Mouse (Mus musculus) stomach, embryonic 15.5 days (tissue): ENCODE results near the gene Rnf157. TPM values are rescaled to one million over a fixed set of nuclear protein-coding genes. Genes with fewer than 3 reads are reported as not detected.
"Not testable (repeated sequence)": the region's sequence is repeated elsewhere in the genome, so short reads cannot be mapped to it uniquely, and the experiment has no call there.

ENCODE experiments used
- ATAC-seq: fragments of 200-750 bp; cut with Nextera tagmentation; 2 replicates; pipeline ENCODE4 v1.8.0; 2017; ENCODE audit warnings: low read depth, moderate number of reproducible peaks, moderate TSS enrichment; ENCODE audit not compliant: insufficient read depth, low FRiP score
- H3K27ac ChIP-seq: fragments of 300-500 bp; sonication (generic); 2 replicates; pipeline ENCODE4 v1.5.1; 2015; ENCODE audit warnings: mild to moderate bottlenecking, inconsistent platforms
- H3K27me3 ChIP-seq: fragments of 300-500 bp; sonication (generic); replicated peaks from 2 replicates; pipeline ENCODE4 v1.6.1; 2015; ENCODE audit warnings: inconsistent platforms
- H3K36me3 ChIP-seq: fragments of 300-500 bp; sonication (generic); 2 replicates; pipeline ENCODE4 v1.6.1; 2015; ENCODE audit warnings: inconsistent platforms
- H3K4me1 ChIP-seq: fragments of 300-500 bp; sonication (generic); 2 replicates; pipeline ENCODE4 v1.6.1; 2015; ENCODE audit warnings: inconsistent platforms
- H3K4me2 ChIP-seq: fragments of 300-500 bp; sonication (generic); 2 replicates; pipeline ENCODE4 v1.6.1; 2015; ENCODE audit warnings: mild to moderate bottlenecking, inconsistent platforms
- H3K4me3 ChIP-seq: fragments of 300-500 bp; sonication (generic); replicated peaks from 2 replicates; pipeline ENCODE4 v1.5.1; 2015; ENCODE audit warnings: inconsistent platforms
- H3K9ac ChIP-seq: fragments of 300-500 bp; sonication (generic); 2 replicates; pipeline ENCODE4 v1.6.1; 2015; ENCODE audit warnings: inconsistent platforms
- H3K9me3 ChIP-seq: fragments of 300-500 bp; sonication (generic); 2 replicates; pipeline ENCODE4 v1.6.1; 2016; ENCODE audit warnings: inconsistent platforms
- WGBS: fragments of 180-500 bp; shearing (Covaris S2); methylation state at CpG from one replicate; pipeline ENCODE4 v1.1.7; 2015; 5-methylcytosine and 5-hydroxymethylcytosine counted together
- polyA plus RNA-seq: library from polyadenylated mRNA; unstranded; fragments of >200 nt; fragmentation: Nextera tagmentation; extraction: Ambion mirVana; gene quantifications from 2 replicates; pipeline ENCODE4 v1.2.1, GENCODE M21; 2015

Rnf157 gene
- polyA plus RNA-seq, 1 experiment from 2014 or later: 14.5 TPM

- no peak overlapping the region for H3K4me3 ChIP-seq
- H3K27ac ChIP-seq: no peak overlapping the region
- H3K4me1 ChIP-seq: peaks cover 6% of the 10 kb centered on the region; the same call in 1 of the 2 replicates
- no peak for ATAC-seq
- no peak overlapping the region for H3K4me2 ChIP-seq
- H3K9me3 ChIP-seq: no peaks in the 10 kb centered on the region
- H3K9ac ChIP-seq: no peak overlapping the region
- H3K36me3 ChIP-seq: no peaks in the 10 kb centered on the region
- no peaks in the 10 kb centered on the region for H3K27me3 ChIP-seq
- WGBS: 88% methylated on average over 14 of the region's 14 CpGs
Measured at GRCm38 (mm10) chr11:116369051-116369450, 43.8 kb downstream of the Rnf157 start.

- H3K4me3 ChIP-seq: no peak overlapping the region
- no peak for ATAC-seq
- H3K27ac ChIP-seq: no peak overlapping the region
- no peaks in the 10 kb centered on the region for H3K27me3 ChIP-seq
- H3K9me3 ChIP-seq: no peaks in the 10 kb centered on the region
- H3K4me1 ChIP-seq: peaks cover 6% of the 10 kb centered on the region; the same call in 1 of the 2 replicates
- 21% methylated on average over 9 of the region's 9 CpGs for WGBS
- no peaks in the 10 kb centered on the region for H3K36me3 ChIP-seq
- no peak overlapping the region for H3K4me2 ChIP-seq
- no peak overlapping the region for H3K9ac ChIP-seq
Measured at GRCm38 (mm10) chr11:116368116-116368515, 44.7 kb downstream of the Rnf157 start.

- no peak overlapping the region for H3K9ac ChIP-seq
- WGBS: 81% methylated on average over 1 of the region's 1 CpGs
- H3K4me2 ChIP-seq: no peak overlapping the region
- no peak for ATAC-seq
- peaks cover 3% of the 10 kb centered on the region; the same call in 1 of the 2 replicates for H3K4me1 ChIP-seq
- H3K4me3 ChIP-seq: no peak overlapping the region
- H3K27me3 ChIP-seq: no peaks in the 10 kb centered on the region
- H3K36me3 ChIP-seq: no peaks in the 10 kb centered on the region
- H3K9me3 ChIP-seq: no peaks in the 10 kb centered on the region
- H3K27ac ChIP-seq: no peak overlapping the region
Measured at GRCm38 (mm10) chr11:116366647-116367046, 46.2 kb downstream of the Rnf157 start.

- Histone ChIP-seq H3K36me3 (no peaks in the 10 kb centered on the region), H3K9me3 (no peaks in the 10 kb centered on the region), H3K4me2 (no peak overlapping the region), H3K27ac (no peak overlapping the region), H3K9ac (no peak overlapping the region), H3K4me1 (no peaks in the 10 kb centered on the region), H3K4me3 (no peak overlapping the region), H3K27me3 (no peaks in the 10 kb centered on the region)
- no peak for ATAC-seq
- WGBS: 83% methylated on average over 2 of the region's 2 CpGs
Measured at GRCm38 (mm10) chr11:116366124-116366523, 46.7 kb downstream of the Rnf157 start.

- Histone ChIP-seq H3K9me3 (no peaks in the 10 kb centered on the region), H3K27ac (no peak overlapping the region), H3K9ac (no peak overlapping the region), H3K4me2 (no peak overlapping the region), H3K4me1 (no peaks in the 10 kb centered on the region), H3K36me3 (no peaks in the 10 kb centered on the region), H3K27me3 (no peaks in the 10 kb centered on the region), H3K4me3 (no peak overlapping the region)
- 62% methylated on average over 13 of the region's 13 CpGs for WGBS
- no peak for ATAC-seq
Measured at GRCm38 (mm10) chr11:116365432-116365831, 47.4 kb downstream of the Rnf157 start.

- Histone ChIP-seq H3K4me2 (no peak overlapping the region), H3K27me3 (no peaks in the 10 kb centered on the region), H3K9ac (no peak overlapping the region), H3K4me3 (no peak overlapping the region), H3K4me1 (no peaks in the 10 kb centered on the region), H3K9me3 (no peaks in the 10 kb centered on the region), H3K27ac (no peak overlapping the region), H3K36me3 (no peaks in the 10 kb centered on the region)
- ATAC-seq: no peak
- WGBS: 55% methylated on average over 11 of the region's 11 CpGs
Measured at GRCm38 (mm10) chr11:116362015-116362414, 50.8 kb downstream of the Rnf157 start.

- H3K4me3 ChIP-seq, ATAC-seq, H3K4me1 ChIP-seq, H3K9ac ChIP-seq, H3K4me2 ChIP-seq, H3K27ac ChIP-seq, H3K27me3 ChIP-seq, H3K36me3 ChIP-seq, H3K9me3 ChIP-seq: not testable (repeated sequence)
- 97% methylated on average over 5 of the region's 5 CpGs for WGBS
Measured at GRCm38 (mm10) chr11:116360915-116361314, 51.9 kb downstream of the Rnf157 start.

GRCm38 (mm10) chr11:116359652-116360051 is 53.2 kb downstream of the Rnf157 start:
- no peaks in the 10 kb centered on the region for H3K9me3 ChIP-seq
- no peak overlapping the region for H3K4me3 ChIP-seq
- 63% methylated on average over 12 of the region's 12 CpGs for WGBS
- ATAC-seq: no peak
- H3K27ac ChIP-seq: no peak overlapping the region
- H3K4me1 ChIP-seq: no peaks in the 10 kb centered on the region
- H3K36me3 ChIP-seq: peaks cover 5% of the 10 kb centered on the region; the same call in 1 of the 2 replicates
- H3K27me3 ChIP-seq: no peaks in the 10 kb centered on the region
- no peak overlapping the region for H3K9ac ChIP-seq
- no peak overlapping the region for H3K4me2 ChIP-seq

GRCm38 (mm10) chr11:116358926-116359637 is 53.8 kb downstream of the Rnf157 start:
- Histone ChIP-seq H3K27ac (no peak overlapping the region), H3K9ac (no peak overlapping the region), H3K4me1 (no peaks in the 10 kb centered on the region), H3K27me3 (no peaks in the 10 kb centered on the region), H3K4me2 (no peak overlapping the region), H3K36me3 (peaks cover 5% of the 10 kb centered on the region; the same call in 1 of the 2 replicates), H3K9me3 (no peaks in the 10 kb centered on the region), H3K4me3 (no peak overlapping the region)
- ATAC-seq: no peak
- WGBS: 55% methylated on average over 15 of the region's 15 CpGs

- WGBS: 49% methylated on average over 17 of the region's 17 CpGs
Measured at GRCm38 (mm10) chr11:116354521-116354920, 58.3 kb downstream of the Rnf157 start.

GRCm38 (mm10) chr11:116353535-116353934 is 59.3 kb downstream of the Rnf157 start:
- Histone ChIP-seq H3K4me2 (no peak overlapping the region), H3K4me1 (no peaks in the 10 kb centered on the region), H3K27me3 (no peaks in the 10 kb centered on the region), H3K4me3 (no peak overlapping the region), H3K9me3 (no peaks in the 10 kb centered on the region), H3K9ac (no peak overlapping the region), H3K36me3 (peaks cover 5% of the 10 kb centered on the region; the same call in 1 of the 2 replicates), H3K27ac (no peak overlapping the region)
- ATAC-seq: no peak
- WGBS: 72% methylated on average over 8 of the region's 8 CpGs

More at GRCm38 (mm10) chr11:116354521-116354920, 58.3 kb downstream of the Rnf157 start:
- Histone ChIP-seq H3K4me1 (no peaks in the 10 kb centered on the region), H3K9ac (no peak overlapping the region), H3K9me3 (no peaks in the 10 kb centered on the region), H3K27ac (no peak overlapping the region), H3K36me3 (peaks cover 5% of the 10 kb centered on the region; the same call in 1 of the 2 replicates), H3K4me3 (no peak overlapping the region), H3K27me3 (no peaks in the 10 kb centered on the region), H3K4me2 (no peak overlapping the region)
- no peak for ATAC-seq

- no peak for ATAC-seq
- no peak overlapping the region for H3K27ac ChIP-seq
Measured at GRCm38 (mm10) chr11:116351294-116351693, 61.5 kb downstream of the Rnf157 start.

More at GRCm38 (mm10) chr11:116351294-116351693, 61.5 kb downstream of the Rnf157 start:
- peaks cover 17% of the 10 kb centered on the region; the same call in 1 of the 2 replicates for H3K36me3 ChIP-seq
- H3K9me3 ChIP-seq: no peaks in the 10 kb centered on the region
- no peak overlapping the region for H3K4me2 ChIP-seq
- no peak overlapping the region for H3K9ac ChIP-seq
- H3K4me1 ChIP-seq: no peaks in the 10 kb centered on the region
- 79% methylated on average over 5 of the region's 5 CpGs for WGBS
- no peak overlapping the region for H3K4me3 ChIP-seq
- no peaks in the 10 kb centered on the region for H3K27me3 ChIP-seq
